Mouse (Mus musculus): Measurements from ENCODE around the gene Mxra8. TPM values are rescaled to one million over a fixed set of nuclear protein-coding genes. Genes with fewer than 3 reads are reported as not detected.

Mxra8 gene
- 38.0 TPM for polyA plus RNA-seq (2012; fragmentation: generic; extraction: Trizol)
- long read RNA-seq, experiment 1, partial matches to known transcripts = 75 of 104 reads
- long read RNA-seq, experiment 1, other reads (novel, unspliced or antisense) = 28 of 104 reads
- long read RNA-seq, experiment 2, partial matches to known transcripts = 5 of 105 reads
- long read RNA-seq, experiment 2, other reads (novel, unspliced or antisense) = 100 of 105 reads

GRCm38 (mm10) chr4:155839483-155839910 is at the start of gene Mxra8:
Gene Mxra8 (plus strand): TSS chr4:155839680.
- Histone ChIP-seq H3ac (ENCODE audit: control insufficient read depth, insufficient read length, low read depth) (peak within 1 kb of the TSS; percentile 77), H3K36me3 (ENCODE audit: control insufficient read depth, insufficient read depth) (peaks cover 9% of the 10 kb centered on the region), H3K79me2 (ENCODE audit: control insufficient read depth, insufficient read depth) (peaks cover 14% of the 10 kb centered on the region), H3K27me3 (ENCODE audit: control insufficient read depth, insufficient read depth, insufficient read length) (no peaks in the 10 kb centered on the region), H3K79me3 (ENCODE audit: low read depth) (peaks cover 4% of the 10 kb centered on the region), H3K4me3 (ENCODE audit: insufficient read depth, poor library complexity, severe bottlenecking) (peak within 1 kb of the TSS; percentile 37)
- TF ChIP-seq MYOD1 (IDR thresholded peaks at IDR 0.05; ENCODE audit: control insufficient read depth, insufficient read length, low read depth) = no peak
- TF ChIP-seq FOSL1 (IDR thresholded peaks at IDR 0.05; ENCODE audit: insufficient read depth, low read length, poor library complexity, severe bottlenecking) = no peak
- no peak for TF ChIP-seq USF1 (IDR thresholded peaks at IDR 0.05; ENCODE audit: low read depth)

DNA sequence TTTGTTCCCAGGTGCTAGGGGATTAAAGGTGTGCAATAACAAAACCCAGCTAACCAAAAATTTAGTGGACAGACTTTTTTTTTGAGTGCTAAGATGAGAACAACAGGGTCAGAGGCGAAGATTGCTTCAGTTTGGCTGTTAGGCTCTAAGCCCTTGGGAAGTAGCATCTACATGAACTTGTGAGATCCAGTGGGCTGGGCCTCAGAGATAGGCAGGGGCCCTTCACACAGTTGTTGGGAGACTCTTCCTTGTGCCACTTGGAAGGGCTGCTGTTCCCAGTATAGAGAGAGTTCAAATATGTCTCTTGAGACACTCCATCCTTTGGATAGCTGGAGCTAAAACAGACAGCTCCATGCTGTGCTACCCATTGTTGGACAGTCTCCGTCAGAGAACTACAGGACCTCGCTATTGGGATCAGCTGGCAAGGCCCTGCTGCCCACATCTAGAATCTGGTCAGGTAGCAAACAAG is 49.4 kb upstream of the Mxra8 start, which contains the start of gene Ankrd65:
TSS of gene Ankrd65 (plus strand) at position 419 of the 469 bp plus-strand sequence.
- no peak within 1 kb of the TSS for H3K4me3 ChIP-seq (ENCODE audit: insufficient read depth, poor library complexity, severe bottlenecking)
- peaks cover 16% of the 10 kb centered on the region for H3K27me3 ChIP-seq (ENCODE audit: control insufficient read depth, insufficient read depth, insufficient read length)
- no peaks in the 10 kb centered on the region for H3K79me2 ChIP-seq (ENCODE audit: control insufficient read depth, insufficient read depth)
- H3K36me3 ChIP-seq (ENCODE audit: control insufficient read depth, insufficient read depth) = no peaks in the 10 kb centered on the region
- no peak for TF ChIP-seq MYOG (IDR thresholded peaks at IDR 0.05; ENCODE audit: control insufficient read depth, extremely low read depth, insufficient read length)
- no peak for TF ChIP-seq CEBPB (IDR thresholded peaks at IDR 0.05; ENCODE audit: low read depth)
- no peak for TF ChIP-seq MAX (IDR thresholded peaks at IDR 0.05)
- no peak for TF ChIP-seq CTCF (IDR thresholded peaks at IDR 0.05; ENCODE audit: control insufficient read depth, insufficient read depth, insufficient read length)
- TF ChIP-seq USF1 (IDR thresholded peaks at IDR 0.05; ENCODE audit: low read depth) = no peak
- no peak for TF ChIP-seq FOSL1 (IDR thresholded peaks at IDR 0.05; ENCODE audit: insufficient read depth, low read length, poor library complexity, severe bottlenecking)
- TF ChIP-seq MYOD1 (IDR thresholded peaks at IDR 0.05; ENCODE audit: control insufficient read depth, insufficient read length, low read depth) = no peak
- H3ac ChIP-seq (ENCODE audit: control insufficient read depth, insufficient read length, low read depth) = no peak within 1 kb of the TSS
- H3K79me3 ChIP-seq (ENCODE audit: low read depth) = no peaks in the 10 kb centered on the region

DNA sequence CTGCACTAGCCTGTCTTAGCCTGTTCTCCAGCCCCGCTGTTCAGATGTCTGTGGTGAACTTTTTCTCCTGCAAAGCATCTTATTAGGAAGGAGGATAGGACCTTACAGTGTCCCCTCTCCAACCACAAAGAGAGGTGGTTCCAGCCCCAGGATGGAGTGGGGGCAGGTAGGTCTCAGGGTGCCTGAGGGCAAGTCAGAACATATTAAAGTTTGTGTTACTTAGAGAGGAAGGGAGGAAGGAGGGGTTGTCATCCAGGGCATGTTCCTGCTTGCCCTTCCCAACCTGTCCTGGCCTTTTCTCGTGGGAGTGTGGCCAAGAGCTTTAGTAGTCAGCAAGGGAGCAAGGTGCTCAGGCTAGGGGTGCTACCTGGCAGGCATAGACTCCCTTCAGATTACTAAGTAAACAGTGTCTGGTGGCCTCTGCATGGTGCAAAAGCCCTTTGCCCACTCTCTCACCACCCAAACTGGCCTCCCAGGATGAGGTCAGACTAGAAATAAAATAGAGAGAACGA is 48.8 kb upstream of the Mxra8 start:
- Histone ChIP-seq H3K27me3 (ENCODE audit: control insufficient read depth, insufficient read depth, insufficient read length) (peaks cover 16% of the 10 kb centered on the region), H3K36me3 (ENCODE audit: control insufficient read depth, insufficient read depth) (no peaks in the 10 kb centered on the region), H3ac (ENCODE audit: control insufficient read depth, insufficient read length, low read depth) (no peak overlapping the region), H3K4me3 (ENCODE audit: insufficient read depth, poor library complexity, severe bottlenecking) (no peak overlapping the region), H3K79me2 (ENCODE audit: control insufficient read depth, insufficient read depth) (no peaks in the 10 kb centered on the region), H3K79me3 (ENCODE audit: low read depth) (no peaks in the 10 kb centered on the region)
- no peak for TF ChIP-seq FOSL1 (IDR thresholded peaks at IDR 0.05; ENCODE audit: insufficient read depth, low read length, poor library complexity, severe bottlenecking)
- TF ChIP-seq USF1 (IDR thresholded peaks at IDR 0.05; ENCODE audit: low read depth) = no peak
- no peak for TF ChIP-seq MYOG (IDR thresholded peaks at IDR 0.05; ENCODE audit: control insufficient read depth, extremely low read depth, insufficient read length)
- no peak for TF ChIP-seq MAX (IDR thresholded peaks at IDR 0.05)
- no peak for TF ChIP-seq CTCF (IDR thresholded peaks at IDR 0.05; ENCODE audit: control insufficient read depth, insufficient read depth, insufficient read length)
- no peak for TF ChIP-seq CEBPB (IDR thresholded peaks at IDR 0.05; ENCODE audit: low read depth)
- no peak for TF ChIP-seq MYOD1 (IDR thresholded peaks at IDR 0.05; ENCODE audit: control insufficient read depth, insufficient read length, low read depth)

DNA sequence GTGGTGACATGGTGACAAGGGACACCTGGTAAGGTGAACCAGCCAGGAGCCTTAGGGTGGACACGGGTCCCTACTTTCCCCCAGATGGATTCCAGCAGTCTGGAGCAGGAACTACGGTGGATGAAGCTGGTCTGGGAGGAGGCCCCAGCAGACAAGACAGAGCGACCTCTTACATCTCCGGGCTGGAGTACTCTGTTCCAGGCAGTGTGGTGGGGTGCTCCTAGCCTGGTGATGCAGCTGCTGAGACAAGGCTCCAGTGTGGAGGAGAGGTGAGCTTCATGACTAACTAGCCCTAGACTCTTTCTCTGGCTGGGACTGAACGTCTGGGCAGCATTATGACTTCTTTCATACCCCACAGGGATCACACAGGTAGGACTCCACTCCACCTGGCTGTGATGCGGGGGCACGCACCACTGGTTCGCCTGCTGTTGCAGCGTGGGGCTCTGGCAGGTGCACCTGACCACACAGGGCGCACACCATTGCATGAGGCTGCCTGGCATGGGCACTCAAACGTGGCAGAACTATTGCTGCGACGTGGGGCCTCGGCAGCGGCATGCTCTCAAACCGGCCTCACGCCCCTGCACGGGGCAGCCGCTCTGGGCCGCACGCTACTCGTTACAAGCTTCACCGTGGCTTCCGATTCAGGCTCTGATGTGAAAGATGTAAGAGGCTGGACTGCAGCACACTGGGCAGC is 48.1 kb upstream of the Mxra8 start:
- H3K4me3 ChIP-seq (ENCODE audit: insufficient read depth, poor library complexity, severe bottlenecking) = no peak overlapping the region
- TF ChIP-seq FOSL1 (IDR thresholded peaks at IDR 0.05; ENCODE audit: insufficient read depth, low read length, poor library complexity, severe bottlenecking) (no peak), MYOD1 (IDR thresholded peaks at IDR 0.05; ENCODE audit: control insufficient read depth, insufficient read length, low read depth) (no peak), CEBPB (IDR thresholded peaks at IDR 0.05; ENCODE audit: low read depth) (no peak), MYOG (IDR thresholded peaks at IDR 0.05; ENCODE audit: control insufficient read depth, extremely low read depth, insufficient read length) (no peak), USF1 (IDR thresholded peaks at IDR 0.05; ENCODE audit: low read depth) (no peak), MAX (IDR thresholded peaks at IDR 0.05) (no peak), CTCF (IDR thresholded peaks at IDR 0.05; ENCODE audit: control insufficient read depth, insufficient read depth, insufficient read length) (no peak)

GRCm38 (mm10) chr4:155793730-155794129 is 45.8 kb upstream of the Mxra8 start:
- Histone ChIP-seq H3K4me3 (ENCODE audit: insufficient read depth, poor library complexity, severe bottlenecking) (no peak overlapping the region), H3K36me3 (ENCODE audit: control insufficient read depth, insufficient read depth) (no peaks in the 10 kb centered on the region), H3K27me3 (ENCODE audit: control insufficient read depth, insufficient read depth, insufficient read length) (peaks cover 20% of the 10 kb centered on the region), H3ac (ENCODE audit: control insufficient read depth, insufficient read length, low read depth) (no peak overlapping the region), H3K79me2 (ENCODE audit: control insufficient read depth, insufficient read depth) (no peaks in the 10 kb centered on the region), H3K79me3 (ENCODE audit: low read depth) (no peaks in the 10 kb centered on the region)
- TF ChIP-seq MAX (IDR thresholded peaks at IDR 0.05) (no peak), CEBPB (IDR thresholded peaks at IDR 0.05; ENCODE audit: low read depth) (no peak), CTCF (IDR thresholded peaks at IDR 0.05; ENCODE audit: control insufficient read depth, insufficient read depth, insufficient read length) (no peak), FOSL1 (IDR thresholded peaks at IDR 0.05; ENCODE audit: insufficient read depth, low read length, poor library complexity, severe bottlenecking) (no peak), MYOD1 (IDR thresholded peaks at IDR 0.05; ENCODE audit: control insufficient read depth, insufficient read length, low read depth) (no peak), USF1 (IDR thresholded peaks at IDR 0.05; ENCODE audit: low read depth) (no peak), MYOG (IDR thresholded peaks at IDR 0.05; ENCODE audit: control insufficient read depth, extremely low read depth, insufficient read length) (no peak)

More for the DNA sequence above, 48.1 kb upstream of the Mxra8 start:
- H3K79me3 ChIP-seq (ENCODE audit: low read depth) = no peaks in the 10 kb centered on the region
- H3ac ChIP-seq (ENCODE audit: control insufficient read depth, insufficient read length, low read depth) = no peak overlapping the region
- H3K79me2 ChIP-seq (ENCODE audit: control insufficient read depth, insufficient read depth) = no peaks in the 10 kb centered on the region
- no peaks in the 10 kb centered on the region for H3K36me3 ChIP-seq (ENCODE audit: control insufficient read depth, insufficient read depth)
- H3K27me3 ChIP-seq (ENCODE audit: control insufficient read depth, insufficient read depth, insufficient read length) = peaks cover 20% of the 10 kb centered on the region
